Comparison of ENCODE assay signal across 8 mouse cellular contexts in the genomic region with DNA sequence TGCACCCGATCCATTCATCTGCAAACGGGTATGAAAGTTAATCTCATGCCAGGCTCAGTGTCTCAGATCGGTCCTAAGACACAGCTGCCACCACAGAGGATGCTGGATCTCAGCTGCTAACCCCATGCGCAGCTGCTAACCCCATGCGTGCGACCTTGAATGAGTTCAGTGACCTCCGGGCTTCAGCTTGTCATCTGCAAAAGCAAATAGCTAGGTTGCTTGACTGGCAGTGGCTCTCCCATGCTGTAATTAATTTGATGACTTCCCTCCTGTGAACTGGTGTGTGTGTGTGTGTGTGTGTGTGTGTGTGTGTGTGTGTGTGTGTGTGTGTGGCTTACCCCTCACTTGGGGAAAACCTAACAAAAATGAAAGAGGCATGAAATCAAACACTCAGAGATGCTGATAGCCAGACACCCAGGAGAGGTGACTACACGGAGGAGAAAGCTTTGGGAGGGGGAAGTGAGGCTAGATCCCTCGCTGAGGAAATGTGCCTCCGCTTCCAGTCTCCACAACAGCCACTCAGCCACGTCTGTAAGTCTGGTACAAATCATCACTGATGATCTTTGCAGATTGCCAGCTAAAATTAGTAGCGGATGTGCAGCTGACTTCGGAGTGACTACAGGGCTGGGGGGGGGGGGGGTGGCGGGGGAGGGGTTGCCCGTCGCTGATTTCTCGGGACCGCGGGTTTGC. TPM values are rescaled to one million over a fixed set of nuclear protein-coding genes. Genes with fewer than 3 reads are reported as not detected.
DNase-seq lines count a peak whose midpoint lies in the region; ATAC-seq lines count a peak whose summit lies in the region.

No protein-coding gene starts in this region.

- no peak overlapping the region for H3K9ac ChIP-seq in embryonic facial prominence, embryonic 14.5 days (ENCODE audit: low read depth, low read length)
- H3K9ac ChIP-seq in hindbrain, embryonic 14.5 days = no peak overlapping the region
- H3K9ac ChIP-seq in neural tube, embryonic 12.5 days = no peak overlapping the region

- DNase-seq in right cerebral cortex, postnatal 10 days (ENCODE audit: low spot score in 2 of 2) = peak; percentile 36 to 43
- no peak for DNase-seq in right cerebral cortex, postnatal 14 days
- DNase-seq in embryonic facial prominence, embryonic 14.5 days (ENCODE audit: low spot score) = peak; percentile 70
- no peak for DNase-seq in hindbrain, embryonic 14.5 days (ENCODE audit: low spot score)
- DNase-seq in lung, postnatal 36 days = no peak
- no peak for DNase-seq in frontal cortex, postnatal 25 days (ENCODE audit: low spot score in 2 of 2)

- H3K27me3 ChIP-seq in embryonic facial prominence, embryonic 14.5 days (replicated peaks; ENCODE audit: control insufficient read depth, insufficient read depth, low read length) = no peaks in the 10 kb centered on the region
- no peaks in the 10 kb centered on the region for H3K27me3 ChIP-seq in hindbrain, embryonic 14.5 days (ENCODE audit: control insufficient read depth, insufficient read depth, low read length)
- no peaks in the 10 kb centered on the region for H3K27me3 ChIP-seq in neural tube, embryonic 12.5 days (replicated peaks)

- no peaks in the 10 kb centered on the region; the same call in 1 of the 2 replicates for H3K4me1 ChIP-seq in embryonic facial prominence, embryonic 14.5 days (ENCODE audit: control insufficient read depth, insufficient read depth, low read length)
- no peaks in the 10 kb centered on the region for H3K4me1 ChIP-seq in hindbrain, embryonic 14.5 days (replicated peaks; ENCODE audit: control insufficient read depth, insufficient read depth, low read length)
- H3K4me1 ChIP-seq in neural tube, embryonic 12.5 days = no peaks in the 10 kb centered on the region

- WGBS in embryonic facial prominence, embryonic 14.5 days = 15% methylated on average over 17 of the region's 19 CpGs
- WGBS in hindbrain, embryonic 14.5 days = 26% methylated on average over 17 of the region's 19 CpGs
- 34% methylated on average over 19 of the region's 19 CpGs for WGBS in neural tube, embryonic 12.5 days

- H3K4me3 ChIP-seq in embryonic facial prominence, embryonic 14.5 days (ENCODE audit: low read depth, low read length) = peak overlapping the region; percentile 7; the same call in 1 of the 2 replicates
- 0 out of 2 replicates have a peak overlapping the region, but pooled peaks have one; percentile 5 for H3K4me3 ChIP-seq in hindbrain, embryonic 14.5 days (replicated peaks; ENCODE audit: low read length)
- H3K4me3 ChIP-seq in neural tube, embryonic 12.5 days = no peak overlapping the region

- H3K9me3 ChIP-seq in embryonic facial prominence, embryonic 14.5 days (ENCODE audit: control insufficient read depth, low read length) = no peaks in the 10 kb centered on the region
- H3K9me3 ChIP-seq in hindbrain, embryonic 14.5 days (ENCODE audit: control insufficient read depth, low read length) = peaks cover 5% of the 10 kb centered on the region; the same call in 1 of the 2 replicates
- 0 out of 2 replicates have a peak, but pooled peaks cover 4% of the 10 kb centered on the region for H3K9me3 ChIP-seq in neural tube, embryonic 12.5 days

- H3K4me2 ChIP-seq in embryonic facial prominence, embryonic 14.5 days (ENCODE audit: low read depth, low read length) = peak overlapping the region; percentile 39
- H3K4me2 ChIP-seq in hindbrain, embryonic 14.5 days (replicated peaks) = peak overlapping the region; percentile 38
- H3K4me2 ChIP-seq in neural tube, embryonic 12.5 days (replicated peaks) = peak overlapping the region; percentile 43

- peak; percentile 70; the same call in 1 of the 2 replicates for ATAC-seq in embryonic facial prominence, embryonic 14.5 days (ENCODE audit: low read depth)
- ATAC-seq in hindbrain, embryonic 14.5 days (ENCODE audit: low FRiP score) = no peak
- ATAC-seq in neural tube, embryonic 12.5 days (ENCODE audit: low FRiP score, low read depth) = no peak
- ATAC-seq in erythroid progenitor cell, adult 5-6 weeks (replicated peaks; ENCODE audit: low FRiP score, poor library complexity, severe bottlenecking) = no peak

- no peaks in the 10 kb centered on the region for H3K36me3 ChIP-seq in embryonic facial prominence, embryonic 14.5 days (ENCODE audit: control insufficient read depth, insufficient read depth, low read length)
- no peaks in the 10 kb centered on the region for H3K36me3 ChIP-seq in hindbrain, embryonic 14.5 days (replicated peaks; ENCODE audit: control insufficient read depth, insufficient read depth)
- H3K36me3 ChIP-seq in neural tube, embryonic 12.5 days = no peaks in the 10 kb centered on the region

- no peak overlapping the region for H3K27ac ChIP-seq in embryonic facial prominence, embryonic 14.5 days (replicated peaks; ENCODE audit: low read depth, low read length)
- no peak overlapping the region for H3K27ac ChIP-seq in hindbrain, embryonic 14.5 days
- H3K27ac ChIP-seq in neural tube, embryonic 12.5 days = no peak overlapping the region

RNA-seq across cellular contexts. Expression of a gene that starts 47.0 kb away (rescaled TPM):
- polyA plus RNA-seq in embryonic facial prominence, embryonic 14.5 days (2014; fragmentation: Nextera tagmentation; extraction: Ambion mirVana) = 39.5 and 40.2 TPM in 2 replicates
- polyA plus RNA-seq in hindbrain, embryonic 14.5 days (2014; fragmentation: Nextera tagmentation; extraction: Ambion mirVana) = 52.8 and 58.4 TPM in 2 replicates
- 109 and 112 TPM in 2 replicates for polyA plus RNA-seq in neural tube, embryonic 12.5 days (2016; fragmentation: Nextera tagmentation; extraction: Ambion mirVana)
- total RNA-seq in erythroid progenitor cell, adult 5-6 weeks (2015; ENCODE audit: low replicate concordance) = 23.5 and 31.7 TPM in 2 replicates
- total RNA-seq in erythroid progenitor cell, adult 5-6 weeks (2017; ENCODE audit: low replicate concordance) = 62.6 and 70.5 TPM in 2 replicates

RNA-seq across cellular contexts. Expression of a gene that starts 51.0 kb away (rescaled TPM):
- 18.1 and 21.6 TPM in 2 replicates for polyA plus RNA-seq in embryonic facial prominence, embryonic 14.5 days (2014; fragmentation: Nextera tagmentation; extraction: Ambion mirVana)
- polyA plus RNA-seq in hindbrain, embryonic 14.5 days (2014; fragmentation: Nextera tagmentation; extraction: Ambion mirVana) = 50.4 and 62.3 TPM in 2 replicates
- polyA plus RNA-seq in neural tube, embryonic 12.5 days (2016; fragmentation: Nextera tagmentation; extraction: Ambion mirVana) = 29.5 and 38.7 TPM in 2 replicates
- total RNA-seq in erythroid progenitor cell, adult 5-6 weeks (2015; ENCODE audit: low replicate concordance) = 53.7 and 55.1 TPM in 2 replicates
- 48.5 and 60.2 TPM in 2 replicates for total RNA-seq in erythroid progenitor cell, adult 5-6 weeks (2017; ENCODE audit: low replicate concordance)

Comparison
In these comparisons a context has a peak if more than half of its experiments do, and no peak if none do; other contexts are left out.
1. DNase-seq: peak in right cerebral cortex, postnatal 10 days (2 of 2) and embryonic facial prominence, embryonic 14.5 days (single experiment); none in right cerebral cortex, postnatal 14 days (single experiment), hindbrain, embryonic 14.5 days (single experiment), lung, postnatal 36 days (single experiment) and frontal cortex, postnatal 25 days (0 of 2).
2. Peak in every context shown above with its lines, with median percentiles within 50 percentile points of each other: H3K4me2 ChIP-seq.